Mouse (Mus musculus): Measurements from ENCODE around the gene Zfp583.

Gene Zfp583

DNA sequence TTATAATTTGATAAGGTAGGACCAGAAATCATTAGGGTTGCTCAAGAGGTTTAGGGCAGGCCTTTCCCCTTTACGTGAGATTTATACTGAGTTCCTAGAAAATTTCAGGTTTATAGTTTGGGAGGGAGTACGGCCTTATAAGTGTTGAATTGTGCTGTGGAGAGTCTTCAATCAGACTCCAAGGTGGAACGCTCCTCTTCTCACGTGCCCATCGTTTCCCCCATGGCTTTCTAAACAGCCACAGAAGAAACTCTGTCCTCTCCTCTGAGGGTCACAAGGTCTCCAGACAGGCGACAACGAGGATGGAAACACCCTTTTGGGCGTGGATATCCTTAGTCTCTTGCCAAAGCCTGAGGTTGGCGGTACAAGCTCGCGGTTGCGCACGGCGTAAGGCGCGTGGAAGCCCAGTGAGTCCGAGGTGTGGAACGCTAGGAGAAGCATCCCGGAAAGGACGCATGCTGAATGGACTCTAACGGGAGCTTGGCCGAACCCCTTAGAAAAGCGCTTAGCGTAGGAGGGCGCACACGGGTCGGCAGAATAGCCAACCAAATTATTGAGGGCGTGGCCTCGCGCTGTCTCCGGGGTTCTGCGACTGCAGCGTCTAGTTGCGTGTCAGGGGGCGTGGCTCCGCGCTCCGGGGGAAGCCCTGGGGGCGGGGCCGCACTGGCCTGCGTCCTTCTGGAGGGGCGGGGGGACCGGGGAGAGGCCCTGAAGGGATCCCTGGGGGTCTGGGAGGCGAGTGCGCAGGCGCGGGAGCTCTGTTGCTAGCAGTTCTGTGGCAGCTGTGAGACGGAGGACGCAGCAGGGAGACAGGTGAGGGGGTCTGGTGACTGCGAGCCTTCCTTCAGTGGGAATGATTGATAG, 45.0 kb downstream of the Zfp583 start, which contains the start of gene Zfp667:
Gene Zfp667, plus strand, starts transcription at position 738 of the 864 bp plus-strand sequence.
- peak; percentile 97 to 98 for DNase-seq (ENCODE audit: low spot score in 2 of 2)

DNA sequence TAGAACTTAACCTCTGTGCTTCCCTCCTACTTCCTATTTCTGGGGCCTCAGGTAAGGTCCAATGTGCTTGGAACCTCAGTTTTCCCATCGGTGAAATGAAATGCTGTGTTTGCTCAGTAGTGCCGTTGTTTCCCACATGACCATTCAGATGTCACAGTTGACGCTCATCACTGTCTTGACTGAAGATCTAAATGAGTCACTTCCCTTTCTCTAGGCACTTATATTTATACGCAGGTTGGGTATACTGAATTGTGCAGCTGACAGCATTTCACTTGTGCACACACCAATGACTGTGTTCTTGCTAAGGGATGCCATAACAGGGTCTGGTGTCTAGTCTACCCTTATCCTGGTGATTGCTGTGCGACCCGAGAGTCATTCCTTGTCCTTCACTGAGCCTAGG, 45.7 kb downstream of the Zfp583 start:
- DNase-seq (ENCODE audit: low spot score in 2 of 2), result no peak

DNA sequence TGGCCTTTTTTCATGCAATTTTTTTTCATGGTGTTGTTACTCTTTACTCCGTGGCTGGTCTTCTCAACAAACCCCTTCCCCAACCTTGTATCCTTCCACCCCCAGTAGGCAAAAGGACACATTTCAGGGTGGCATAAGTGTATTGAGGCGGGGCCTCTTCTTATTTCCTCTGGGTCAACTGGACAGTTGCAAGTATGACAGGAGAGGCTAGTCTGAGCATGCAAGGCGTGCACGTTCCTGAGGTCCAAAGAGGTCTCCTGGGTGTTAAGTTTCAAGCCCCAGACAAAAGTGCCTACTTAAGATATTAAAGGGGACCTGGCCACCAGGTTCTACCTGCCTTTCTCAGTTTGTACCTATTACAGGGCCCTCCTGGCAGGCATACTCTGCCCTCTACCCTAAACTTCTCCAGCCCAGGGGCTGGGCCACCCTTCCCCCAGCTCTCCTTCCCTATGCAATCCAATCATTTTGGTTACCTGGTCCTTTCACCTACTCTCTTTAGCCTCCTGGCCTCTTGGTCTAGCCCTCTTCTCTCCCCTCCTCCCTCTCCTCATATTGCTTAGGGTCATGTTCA, 46.6 kb downstream of the Zfp583 start:
- no peak for DNase-seq (ENCODE audit: low spot score in 2 of 2)

GRCm38 (mm10) chr7:6283451-6284075, 47.5 kb downstream of the Zfp583 start:
- peak; percentile 68 to 72 for DNase-seq (ENCODE audit: low spot score in 2 of 2)

GRCm38 (mm10) chr7:6282749-6283148, 48.3 kb downstream of the Zfp583 start:
- peak; percentile 46 to 75 for DNase-seq (ENCODE audit: low spot score in 2 of 2)

- DNase-seq (ENCODE audit: low spot score in 2 of 2), result no peak
Measured at GRCm38 (mm10) chr7:6277906-6278305, 53.2 kb downstream of the Zfp583 start.

- no peak for DNase-seq (ENCODE audit: low spot score in 2 of 2)
Measured at GRCm38 (mm10) chr7:6265695-6266094, 65.4 kb downstream of the Zfp583 start.
